Mouse (Mus musculus) retina, embryonic 14.5 days (tissue): Measurements from ENCODE around the gene Defb19.

Experiments used
- DNase-seq: peaks from one replicate; pipeline ENCODE4 v3.0.0-alpha.2; 2015; ENCODE audit warnings: low spot score

Defb19 gene

GRCm38 (mm10) chr2:152580107-152580506 is at the start of gene Defb19:
TSS of gene Defb19 (minus strand) at chr2:152580312.
- DNase-seq, result no peak

- no peak for DNase-seq
These were observed 49.8 kb upstream of the Defb19 start for GRCm38 (mm10) chr2:152629904-152630303.

- DNase-seq, result no peak
These were observed 49.1 kb upstream of the Defb19 start for GRCm38 (mm10) chr2:152629239-152629638.

GRCm38 (mm10) chr2:152628066-152628465 is 48.0 kb upstream of the Defb19 start:
- DNase-seq, result no peak

GRCm38 (mm10) chr2:152626774-152627591 is 46.9 kb upstream of the Defb19 start, which contains the start of gene Rem1:
TSS of gene Rem1 (plus strand) at chr2:152626951.
- peak; percentile 66 for DNase-seq

- DNase-seq, result no peak
These were observed 45.1 kb upstream of the Defb19 start for GRCm38 (mm10) chr2:152625256-152625655.

GRCm38 (mm10) chr2:152624566-152624965 is 44.5 kb upstream of the Defb19 start:
- DNase-seq, result no peak

- no peak for DNase-seq
These were observed 42.8 kb upstream of the Defb19 start, which contains the start of gene Defb25 for GRCm38 (mm10) chr2:152622953-152623352. TSS of gene Defb25 (minus strand) at chr2:152623053.

GRCm38 (mm10) chr2:152622151-152622550 is 42.0 kb upstream of the Defb19 start:
- DNase-seq, result no peak

- DNase-seq, result no peak
These were observed 40.4 kb upstream of the Defb19 start for GRCm38 (mm10) chr2:152620367-152621134.

GRCm38 (mm10) chr2:152617374-152617773 is 37.3 kb upstream of the Defb19 start:
- DNase-seq, result no peak

- no peak for DNase-seq
These were observed 36.4 kb upstream of the Defb19 start for GRCm38 (mm10) chr2:152616470-152616869.

GRCm38 (mm10) chr2:152615563-152615962 is 35.5 kb upstream of the Defb19 start:
- peak; percentile 95 for DNase-seq

- no peak for DNase-seq
These were observed 32.1 kb upstream of the Defb19 start for GRCm38 (mm10) chr2:152612193-152612592.

GRCm38 (mm10) chr2:152608719-152609118 is 28.6 kb upstream of the Defb19 start:
- DNase-seq, result no peak

GRCm38 (mm10) chr2:152607746-152608145 is 27.6 kb upstream of the Defb19 start:
- DNase-seq, result no peak

GRCm38 (mm10) chr2:152604057-152604456 is 23.9 kb upstream of the Defb19 start, which contains the start of gene Defb36:
TSS of gene Defb36 (plus strand) at chr2:152604327.
- DNase-seq, result peak; percentile 67

- no peak for DNase-seq
These were observed 21.3 kb upstream of the Defb19 start for GRCm38 (mm10) chr2:152601275-152601960.

GRCm38 (mm10) chr2:152600076-152600475 is 20.0 kb upstream of the Defb19 start:
- no peak for DNase-seq

GRCm38 (mm10) chr2:152599299-152599698 is 19.2 kb upstream of the Defb19 start, which contains the start of gene Defb45:
TSS of gene Defb45 (minus strand) at chr2:152599399.
- DNase-seq, result no peak

GRCm38 (mm10) chr2:152589021-152589420 is 8.9 kb upstream of the Defb19 start:
- no peak for DNase-seq

- DNase-seq, result no peak
These were observed 8.3 kb upstream of the Defb19 start for GRCm38 (mm10) chr2:152588450-152588849.
